Mouse (Mus musculus) hindbrain, embryonic 13.5 days (tissue): Measurements from ENCODE around the gene Helz. TPM values are rescaled to one million over a fixed set of nuclear protein-coding genes. Genes with fewer than 3 reads are reported as not detected.

ENCODE experiments used
- ATAC-seq: fragments of 200-750 bp; cut with Nextera tagmentation; 2 replicates; pipeline ENCODE4 v1.8.0; 2017; ENCODE audit warnings: moderate TSS enrichment; ENCODE audit not compliant: low FRiP score
- H3K27ac ChIP-seq: fragments of 300-500 bp; sonication (generic); 2 replicates; pipeline ENCODE4 v1.5.1; 2015; ENCODE audit warnings: inconsistent platforms, mild to moderate bottlenecking, moderate library complexity
- H3K27me3 ChIP-seq: fragments of 300-500 bp; sonication (generic); 2 replicates; pipeline ENCODE4 v1.6.1; 2015; ENCODE audit warnings: mild to moderate bottlenecking, inconsistent platforms
- H3K36me3 ChIP-seq: fragments of 300-500 bp; sonication (generic); 2 replicates; pipeline ENCODE4 v1.6.1; 2015; ENCODE audit warnings: mild to moderate bottlenecking, inconsistent platforms
- H3K4me1 ChIP-seq: fragments of 300-500 bp; sonication (generic); replicated peaks from 2 replicates; pipeline ENCODE4 v1.6.1; 2015; ENCODE audit warnings: inconsistent platforms
- H3K4me2 ChIP-seq: fragments of 300-500 bp; sonication (generic); 2 replicates; pipeline ENCODE4 v1.6.1; 2015; ENCODE audit warnings: inconsistent platforms, mild to moderate bottlenecking, moderate library complexity
- H3K4me3 ChIP-seq: fragments of 300-500 bp; sonication (generic); 2 replicates; pipeline ENCODE4 v1.5.1; 2015; ENCODE audit warnings: mild to moderate bottlenecking, inconsistent platforms
- H3K9ac ChIP-seq: fragments of 300-500 bp; sonication (generic); 2 replicates; pipeline ENCODE4 v1.6.1; 2015; ENCODE audit warnings: mild to moderate bottlenecking, inconsistent platforms
- H3K9me3 ChIP-seq: fragments of 300-500 bp; sonication (generic); 2 replicates; pipeline ENCODE4 v1.6.1; 2016; ENCODE audit warnings: inconsistent platforms
- WGBS: fragments of 180-500 bp; shearing (Covaris S2); methylation state at CpG from one replicate; pipeline ENCODE4 v1.1.7; 2015; 5-methylcytosine and 5-hydroxymethylcytosine counted together
- polyA plus RNA-seq: library from polyadenylated mRNA; unstranded; fragments of >200 nt; fragmentation: Nextera tagmentation; extraction: Ambion mirVana; gene quantifications from 2 replicates; pipeline ENCODE4 v1.2.1, GENCODE M21; 2015

Helz gene
- polyA plus RNA-seq, 1 experiment from 2014 or later = 17.7 TPM

- peaks cover 9% of the 10 kb centered on the region; the same call in 1 of the 2 replicates for H3K36me3 ChIP-seq
- H3K4me1 ChIP-seq = no peaks in the 10 kb centered on the region
- peaks cover 8% of the 10 kb centered on the region for H3K9me3 ChIP-seq
- WGBS = 83% methylated on average over 7 of the region's 7 CpGs
- H3K4me2 ChIP-seq = no peak overlapping the region
- H3K27ac ChIP-seq = no peak overlapping the region
- no peak overlapping the region for H3K9ac ChIP-seq
- H3K27me3 ChIP-seq = no peaks in the 10 kb centered on the region
- no peak for ATAC-seq
- H3K4me3 ChIP-seq = no peak overlapping the region
These were observed 173.3 kb downstream of the Helz start for GRCm38 (mm10) chr11:107721057-107721456.

- Histone ChIP-seq H3K4me3 (no peak overlapping the region), H3K9me3 (no peaks in the 10 kb centered on the region), H3K4me1 (peaks cover 10% of the 10 kb centered on the region), H3K36me3 (peaks cover 4% of the 10 kb centered on the region; the same call in 1 of the 2 replicates), H3K27me3 (no peaks in the 10 kb centered on the region), H3K4me2 (no peak overlapping the region), H3K9ac (no peak overlapping the region), H3K27ac (no peak overlapping the region)
- no peak for ATAC-seq
- WGBS = 95% methylated on average over 8 of the region's 8 CpGs
These were observed 176.9 kb downstream of the Helz start for GRCm38 (mm10) chr11:107724603-107725002.

GRCm38 (mm10) chr11:107728073-107728863 lies 180.5 kb downstream of the Helz start:
- H3K27me3 ChIP-seq = no peaks in the 10 kb centered on the region
- peak overlapping the region; percentile 18; the same call in 1 of the 2 replicates for H3K27ac ChIP-seq
- WGBS = 82% methylated on average over 13 of the region's 13 CpGs
- no peak for ATAC-seq
- no peak overlapping the region for H3K4me3 ChIP-seq
- H3K9me3 ChIP-seq = no peaks in the 10 kb centered on the region
- H3K4me1 ChIP-seq = peaks cover 10% of the 10 kb centered on the region
- H3K9ac ChIP-seq = no peak overlapping the region
- H3K4me2 ChIP-seq = no peak overlapping the region
- peaks cover 25% of the 10 kb centered on the region for H3K36me3 ChIP-seq

GRCm38 (mm10) chr11:107729141-107729540 lies 181.4 kb downstream of the Helz start:
- no peak for ATAC-seq
- Histone ChIP-seq H3K4me3 (no peak overlapping the region), H3K9ac (no peak overlapping the region), H3K9me3 (no peaks in the 10 kb centered on the region), H3K4me1 (peaks cover 10% of the 10 kb centered on the region), H3K36me3 (peaks cover 32% of the 10 kb centered on the region), H3K27me3 (no peaks in the 10 kb centered on the region), H3K27ac (no peak overlapping the region), H3K4me2 (no peak overlapping the region)
- 90% methylated on average over 7 of the region's 7 CpGs for WGBS

GRCm38 (mm10) chr11:107730940-107731339 lies 183.2 kb downstream of the Helz start:
- ATAC-seq = no peak
- H3K36me3 ChIP-seq = peaks cover 50% of the 10 kb centered on the region
- H3K4me1 ChIP-seq = peaks cover 10% of the 10 kb centered on the region
- WGBS = 84% methylated on average over 4 of the region's 4 CpGs
- H3K4me3 ChIP-seq = no peak overlapping the region
- H3K4me2 ChIP-seq = no peak overlapping the region
- no peaks in the 10 kb centered on the region for H3K9me3 ChIP-seq
- no peak overlapping the region for H3K27ac ChIP-seq
- no peak overlapping the region for H3K9ac ChIP-seq
- H3K27me3 ChIP-seq = no peaks in the 10 kb centered on the region

GRCm38 (mm10) chr11:107731498-107731897 lies 183.8 kb downstream of the Helz start:
- H3K4me3 ChIP-seq = no peak overlapping the region
- no peaks in the 10 kb centered on the region for H3K27me3 ChIP-seq
- H3K4me2 ChIP-seq = no peak overlapping the region
- H3K36me3 ChIP-seq = peaks cover 56% of the 10 kb centered on the region
- no peaks in the 10 kb centered on the region for H3K9me3 ChIP-seq
- no peak for ATAC-seq
- H3K27ac ChIP-seq = no peak overlapping the region
- WGBS = 90% methylated on average over 5 of the region's 5 CpGs
- no peak overlapping the region for H3K9ac ChIP-seq
- peaks cover 10% of the 10 kb centered on the region for H3K4me1 ChIP-seq

- peaks cover 5% of the 10 kb centered on the region for H3K4me1 ChIP-seq
- H3K9ac ChIP-seq = no peak overlapping the region
- ATAC-seq = no peak
- peaks cover 81% of the 10 kb centered on the region for H3K36me3 ChIP-seq
- H3K27ac ChIP-seq = no peak overlapping the region
- H3K9me3 ChIP-seq = no peaks in the 10 kb centered on the region
- H3K4me3 ChIP-seq = no peak overlapping the region
- no peaks in the 10 kb centered on the region for H3K27me3 ChIP-seq
- no peak overlapping the region for H3K4me2 ChIP-seq
- 84% methylated on average over 7 of the region's 7 CpGs for WGBS
These were observed 186.4 kb downstream of the Helz start for GRCm38 (mm10) chr11:107734133-107734532.

GRCm38 (mm10) chr11:107737886-107738285 lies 190.2 kb downstream of the Helz start:
- no peaks in the 10 kb centered on the region for H3K27me3 ChIP-seq
- H3K36me3 ChIP-seq = peaks cover 75% of the 10 kb centered on the region
- H3K9ac ChIP-seq = no peak overlapping the region
- WGBS = 89% methylated on average over 6 of the region's 6 CpGs
- no peak overlapping the region for H3K4me3 ChIP-seq
- no peaks in the 10 kb centered on the region for H3K9me3 ChIP-seq
- no peak overlapping the region for H3K27ac ChIP-seq
- peaks cover 28% of the 10 kb centered on the region for H3K4me1 ChIP-seq
- ATAC-seq = no peak
- no peak overlapping the region for H3K4me2 ChIP-seq

- H3K27me3 ChIP-seq = no peaks in the 10 kb centered on the region
- H3K4me1 ChIP-seq = peaks cover 35% of the 10 kb centered on the region
- H3K9me3 ChIP-seq = no peaks in the 10 kb centered on the region
- WGBS = 84% methylated on average over 20 of the region's 20 CpGs
- H3K4me3 ChIP-seq = no peak overlapping the region
- ATAC-seq = no peak
- peaks cover 68% of the 10 kb centered on the region for H3K36me3 ChIP-seq
- no peak overlapping the region for H3K4me2 ChIP-seq
- H3K27ac ChIP-seq = no peak overlapping the region
- no peak overlapping the region for H3K9ac ChIP-seq
These were observed 190.8 kb downstream of the Helz start for GRCm38 (mm10) chr11:107738418-107739099.

- H3K4me2 ChIP-seq = no peak overlapping the region
- H3K27ac ChIP-seq = no peak overlapping the region
- no peaks in the 10 kb centered on the region for H3K9me3 ChIP-seq
- H3K36me3 ChIP-seq = peaks cover 29% of the 10 kb centered on the region
- H3K4me3 ChIP-seq = no peak overlapping the region
- no peak overlapping the region for H3K9ac ChIP-seq
- WGBS = 33% methylated on average over 3 of the region's 3 CpGs
- H3K27me3 ChIP-seq = no peaks in the 10 kb centered on the region
- ATAC-seq = 0 out of 2 replicates have a peak, but pooled peaks have one; percentile 21
- H3K4me1 ChIP-seq = peaks cover 53% of the 10 kb centered on the region
These were observed 195.4 kb downstream of the Helz start for GRCm38 (mm10) chr11:107743100-107743499.
